13 mouse cellular contexts compared by ENCODE assay signal in the genomic region with DNA sequence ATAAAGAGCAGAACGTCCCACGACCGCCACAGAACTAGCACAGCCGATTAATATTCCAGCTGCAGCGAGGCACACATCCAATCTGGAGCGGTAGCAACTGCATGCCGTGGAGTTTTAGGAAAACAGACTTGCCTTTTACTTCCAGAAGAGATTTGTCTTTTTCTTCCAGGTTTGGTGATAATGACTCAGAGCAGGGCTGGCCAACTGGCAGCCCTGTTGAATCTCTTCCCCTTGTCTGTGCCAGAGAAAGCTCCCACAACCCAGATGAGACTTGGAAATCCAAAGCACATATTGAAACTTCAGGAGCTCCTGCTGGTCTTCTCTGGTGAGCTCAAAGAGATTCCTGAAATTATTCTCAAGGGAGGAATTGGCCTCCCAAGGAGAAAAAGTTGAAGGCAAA.
A peak's percentile ranks its signal among the peaks of the same experiment; 100 is the strongest.
DNase-seq lines count a peak whose midpoint lies in the region; ATAC-seq lines count a peak whose summit lies in the region.
"Had no signal": no experiment of that assay in that cellular context is flagged by ENCODE, and none has a peak within 500 bp of the region (broad histone marks: within the 10 kb centered on the region; RNA-seq: fewer than 3 reads in every experiment).

No protein-coding gene starts in this region.

- no peaks in the 10 kb centered on the region for H3K27me3 ChIP-seq in forebrain, embryonic 14.5 days (replicated peaks; ENCODE audit: control insufficient read depth, insufficient read depth, low read length)
- H3K27me3 ChIP-seq in forebrain, embryonic 15.5 days, result no peaks in the 10 kb centered on the region
- H3K27me3 ChIP-seq: limb, embryonic 13.5 days had no signal

- no peak overlapping the region for H3K27ac ChIP-seq in forebrain, embryonic 14.5 days (ENCODE audit: low read depth, low read length)
- no peak overlapping the region for H3K27ac ChIP-seq in forebrain, embryonic 15.5 days (replicated peaks)
- H3K27ac ChIP-seq: limb, embryonic 13.5 days; macrophage had no signal

- no peak overlapping the region for H3K4me2 ChIP-seq in forebrain, embryonic 14.5 days (ENCODE audit: low read length)
- no peak overlapping the region for H3K4me2 ChIP-seq in forebrain, embryonic 15.5 days (replicated peaks)
- H3K4me2 ChIP-seq: heart, embryonic 11.5 days; limb, embryonic 13.5 days had no signal

- H3K4me3 ChIP-seq in forebrain, embryonic 14.5 days (ENCODE audit: low read depth, low read length), result no peak overlapping the region
- no peak overlapping the region for H3K4me3 ChIP-seq in forebrain, embryonic 15.5 days
- H3K4me3 ChIP-seq: limb, embryonic 13.5 days had no signal

- DNase-seq in forebrain, embryonic 14.5 days (ENCODE audit: low spot score), result peak; percentile 23
- peak; percentile 4 for DNase-seq in lung, postnatal 10 days
- DNase-seq in lung, adult 18-20 months, result no peak
- peak; percentile 38 to 39 for DNase-seq in layer of hippocampus, postnatal 36 days
- peak; percentile 51 to 57 for DNase-seq in right cerebral cortex, postnatal 36 days (ENCODE audit: low spot score in 2 of 2)
- DNase-seq in retina, postnatal 1 day, result no peak
- DNase-seq: cerebellum, adult 2 months; kidney, adult 8-10 months had no signal

- H3K9ac ChIP-seq in forebrain, embryonic 14.5 days (ENCODE audit: low read length), result no peak overlapping the region
- no peak overlapping the region for H3K9ac ChIP-seq in forebrain, embryonic 15.5 days (replicated peaks)
- H3K9ac ChIP-seq: limb, embryonic 13.5 days had no signal

- 56% methylated on average over 7 of the region's 7 CpGs for WGBS in forebrain, embryonic 14.5 days
- 55% methylated on average over 7 of the region's 7 CpGs for WGBS in forebrain, embryonic 15.5 days

- H3K9me3 ChIP-seq in forebrain, embryonic 14.5 days (replicated peaks; ENCODE audit: control insufficient read depth, low read length), result no peaks in the 10 kb centered on the region
- H3K9me3 ChIP-seq in forebrain, embryonic 15.5 days, result no peaks in the 10 kb centered on the region
- H3K9me3 ChIP-seq: limb, embryonic 13.5 days had no signal

- no peaks in the 10 kb centered on the region for H3K36me3 ChIP-seq in forebrain, embryonic 14.5 days (ENCODE audit: control insufficient read depth, insufficient read depth, low read length)
- no peaks in the 10 kb centered on the region for H3K36me3 ChIP-seq in forebrain, embryonic 15.5 days
- H3K36me3 ChIP-seq: limb, embryonic 13.5 days had no signal

- H3K4me1 ChIP-seq in forebrain, embryonic 14.5 days (ENCODE audit: control insufficient read depth, insufficient read depth, low read length), result no peaks in the 10 kb centered on the region
- H3K4me1 ChIP-seq in forebrain, embryonic 15.5 days, result no peaks in the 10 kb centered on the region
- H3K4me1 ChIP-seq: limb, embryonic 13.5 days had no signal

- ATAC-seq in forebrain, embryonic 14.5 days, result no peak
- ATAC-seq in forebrain, embryonic 15.5 days (replicated peaks), result no peak
- no peak for ATAC-seq in megakaryocyte, adult 5-6 weeks (ENCODE audit: poor library complexity, severe bottlenecking)

Comparison
In these comparisons a context has a peak if more than half of its experiments do, and no peak if none do; other contexts are left out.
1. DNase-seq: peak in forebrain, embryonic 14.5 days (single experiment), lung, postnatal 10 days (single experiment), layer of hippocampus, postnatal 36 days (2 of 2) and right cerebral cortex, postnatal 36 days (2 of 2); none in lung, adult 18-20 months (0 of 2) and retina, postnatal 1 day (single experiment).